Mouse (Mus musculus) ES-E14 (cell line): Measurements from ENCODE around the gene Sacs. TPM values are rescaled to one million over a fixed set of nuclear protein-coding genes. Genes with fewer than 3 reads are reported as not detected.
"Not testable (repeated sequence)": the region's sequence is repeated elsewhere in the genome, so short reads cannot be mapped to it uniquely, and the experiment has no call there.

Experiments used
- DNase-seq: peaks from one replicate; pipeline ENCODE4 v3.0.0-alpha.2; 2013; ENCODE audit warnings: low read depth, low spot score
- H3K27ac ChIP-seq: 2 replicates; pipeline ENCODE4 v1.5.1; 2012; ENCODE audit warnings: low read depth, mild to moderate bottlenecking, low read length, moderate library complexity, mixed read lengths; ENCODE audit not compliant: poor library complexity, insufficient read depth, severe bottlenecking
- H3K36me3 ChIP-seq: 2 replicates; pipeline ENCODE4 v1.6.1; 2012; ENCODE audit warnings: mild to moderate bottlenecking, low read length, moderate library complexity, mixed read lengths; ENCODE audit not compliant: control insufficient read depth, poor library complexity, insufficient read depth, severe bottlenecking
- H3K4me1 ChIP-seq, 2 experiments: fragments of 150-350 bp in 1 of 2; sonication (generic) in 1 of 2; 2 replicates each; pipeline ENCODE4 v1.6.1; 2012; ENCODE audit warnings: low read length in 2 of 2, mild to moderate bottlenecking in 1 of 2, mixed read lengths in 1 of 2; ENCODE audit not compliant: control insufficient read depth in 2 of 2, insufficient read depth in 2 of 2, poor library complexity in 1 of 2
- H3K4me3 ChIP-seq, 2 experiments: fragments of 150-350 bp in 1 of 2; sonication (generic) in 1 of 2; 2 replicates each; pipeline ENCODE4 v1.5.1; 2012; ENCODE audit warnings: low read length in 2 of 2, low read depth in 1 of 2, mild to moderate bottlenecking in 1 of 2, mixed read lengths in 1 of 2; ENCODE audit not compliant: insufficient read depth in 1 of 2, poor library complexity in 1 of 2, severe bottlenecking in 1 of 2
- H3K9ac ChIP-seq: 2 replicates; pipeline ENCODE4 v1.6.1; 2012; ENCODE audit warnings: low read depth, mild to moderate bottlenecking, low read length, mixed read lengths; ENCODE audit not compliant: poor library complexity, insufficient read depth, severe bottlenecking
- H3K9me3 ChIP-seq: fragments of 150-350 bp; sonication (generic); 2 replicates; pipeline ENCODE4 v1.6.1; 2012; ENCODE audit warnings: low read depth, mild to moderate bottlenecking, low read length; ENCODE audit not compliant: control insufficient read depth, insufficient read depth
- CHD2 ChIP-seq: IDR thresholded peaks from 2 replicates; pipeline ENCODE4 v1.6.1; 2014; ENCODE audit warnings: mild to moderate bottlenecking, low read depth, low read length, inconsistent platforms
- HCFC1 ChIP-seq: IDR thresholded peaks from 2 replicates; pipeline ENCODE4 v1.6.1; 2012; ENCODE audit warnings: low read length, inconsistent platforms, borderline replicate concordance; ENCODE audit not compliant: insufficient read depth
- MAFK ChIP-seq: IDR thresholded peaks from 2 replicates; pipeline ENCODE4 v1.6.1; 2014; ENCODE audit warnings: mild to moderate bottlenecking, low read depth, low read length, inconsistent platforms; ENCODE audit not compliant: insufficient read depth
- ZC3H11A ChIP-seq: IDR thresholded peaks from 2 replicates; pipeline ENCODE4 v1.6.1; 2012; ENCODE audit warnings: low read depth, mild to moderate bottlenecking, inconsistent platforms, low read length, borderline replicate concordance
- ZNF384 ChIP-seq: IDR thresholded peaks from 2 replicates; pipeline ENCODE4 v1.6.1; 2012; ENCODE audit warnings: low read depth, low read length, inconsistent platforms
- in situ Hi-C, 2 experiments: fragments of 600-800 bp; cut with MboI; formaldehyde crosslinking; loops; one replicate each; pipeline ENCODE4 v1.15.1; 2025; ENCODE audit warnings: low sequenced_read_pairs in 2 of 2, inconsistent platforms in 1 of 2; ENCODE audit not compliant: unreplicated experiment in 2 of 2
- total RNA-seq: library from RNA; depleted of rRNA; stranded (reverse); fragments of 300-350 nt; gene quantifications from 2 replicates; pipeline ENCODE4 v1.2.3, GENCODE M21; 2012

Gene Sacs
- total RNA-seq, 1 experiment, result 8.3 TPM

GRCm38 (mm10) chr14:61154900-61155585, 16.8 kb downstream of the Sacs start:
- TF ChIP-seq ZNF384, result no peak
- no peak for TF ChIP-seq MAFK
- no peak for TF ChIP-seq CHD2
- no peak for TF ChIP-seq ZC3H11A
- TF ChIP-seq HCFC1, result no peak

GRCm38 (mm10) chr14:61155687-61156086, 17.4 kb downstream of the Sacs start:
- H3K36me3 ChIP-seq, result no peaks in the 10 kb centered on the region
- TF ChIP-seq MAFK, result no peak
- no peak for TF ChIP-seq HCFC1
- TF ChIP-seq ZNF384, result no peak
- no peak for TF ChIP-seq ZC3H11A
- TF ChIP-seq CHD2, result no peak
- H3K4me1 ChIP-seq, result no peaks in the 10 kb centered on the region
- H3K27ac ChIP-seq, result no peak overlapping the region
- H3K4me3 ChIP-seq, result no peak overlapping the region
- in situ Hi-C loops, result no loop called here
- no peaks in the 10 kb centered on the region for H3K9me3 ChIP-seq
- no peak overlapping the region for H3K9ac ChIP-seq
- DNase-seq, result no peak

More at GRCm38 (mm10) chr14:61154900-61155585, 16.8 kb downstream of the Sacs start:
- Histone ChIP-seq H3K9ac (no peak overlapping the region), H3K27ac (no peak overlapping the region), H3K9me3 (no peaks in the 10 kb centered on the region), H3K36me3 (no peaks in the 10 kb centered on the region), H3K4me3 (no peak overlapping the region), H3K4me1 (no peaks in the 10 kb centered on the region)
- in situ Hi-C loops, result no loop called here
- DNase-seq, result no peak

GRCm38 (mm10) chr14:61157426-61157825, 19.2 kb downstream of the Sacs start:
- H3K9ac ChIP-seq, H3K36me3 ChIP-seq, H3K27ac ChIP-seq, H3K4me1 ChIP-seq, H3K9me3 ChIP-seq, DNase-seq, H3K4me3 ChIP-seq, in situ Hi-C loops: not testable (repeated sequence)

- in situ Hi-C loops, result no loop called here
- H3K4me3 ChIP-seq, result no peak overlapping the region
- H3K36me3 ChIP-seq, result no peaks in the 10 kb centered on the region
- no peaks in the 10 kb centered on the region for H3K4me1 ChIP-seq
- no peak overlapping the region for H3K9ac ChIP-seq
- DNase-seq, result no peak
- H3K27ac ChIP-seq, result no peak overlapping the region
- H3K9me3 ChIP-seq, result no peaks in the 10 kb centered on the region
- no peak for TF ChIP-seq MAFK
- TF ChIP-seq CHD2, result no peak
- TF ChIP-seq HCFC1, result no peak
- TF ChIP-seq ZC3H11A, result no peak
- TF ChIP-seq ZNF384, result no peak
Observed at GRCm38 (mm10) chr14:61160920-61161319, 22.7 kb downstream of the Sacs start.
